Mouse (Mus musculus) testis, adult 2 months (tissue): ENCODE results near the gene Sppl2c. TPM values are rescaled to one million over a fixed set of nuclear protein-coding genes. Genes with fewer than 3 reads are reported as not detected.

Experiments used
- H3K27ac ChIP-seq: fragments of 200-500 bp; 2 replicates; pipeline ENCODE4 v1.5.1; 2012; ENCODE audit warnings: low read depth, low read length; ENCODE audit not compliant: control insufficient read depth, insufficient read depth
- H3K27me3 ChIP-seq: fragments of 200-500 bp; 2 replicates; pipeline ENCODE4 v1.6.1; 2012; ENCODE audit warnings: mild to moderate bottlenecking, low read length, moderate library complexity; ENCODE audit not compliant: control insufficient read depth, insufficient read depth
- H3K36me3 ChIP-seq: fragments of 200-500 bp; 2 replicates; pipeline ENCODE4 v1.6.1; 2012; ENCODE audit warnings: mild to moderate bottlenecking, low read length; ENCODE audit not compliant: control insufficient read depth, insufficient read depth
- H3K4me1 ChIP-seq: fragments of 200-500 bp; 2 replicates; pipeline ENCODE4 v1.6.1; 2012; ENCODE audit warnings: low read length; ENCODE audit not compliant: control insufficient read depth, insufficient read depth
- H3K4me3 ChIP-seq: fragments of 200-500 bp; 2 replicates; pipeline ENCODE4 v1.5.1; 2012; ENCODE audit warnings: low read depth, mild to moderate bottlenecking, low read length, moderate library complexity, mixed read lengths; ENCODE audit not compliant: control insufficient read depth
- CTCF ChIP-seq: fragments of 200-500 bp; IDR thresholded peaks from 2 replicates; pipeline ENCODE4 v1.5.1; 2012; ENCODE audit warnings: low read depth, mild to moderate bottlenecking, inconsistent platforms, low read length, moderate library complexity; ENCODE audit not compliant: control insufficient read depth, insufficient read depth, insufficient replicate concordance
- POLR2A ChIP-seq: fragments of 200-500 bp; IDR thresholded peaks from 2 replicates; pipeline ENCODE4 v1.6.1; 2012; ENCODE audit warnings: low read depth, mild to moderate bottlenecking, inconsistent platforms, low read length, moderate library complexity; ENCODE audit not compliant: control insufficient read depth
- polyA plus RNA-seq: library from polyadenylated mRNA; depleted of rRNA; stranded (reverse); fragments of >200 nt; gene quantifications from 2 replicates; pipeline ENCODE4 v1.2.3, GENCODE M21; 2012

The Sppl2c gene
- polyA plus RNA-seq, 1 experiment, result 747 TPM

DNA sequence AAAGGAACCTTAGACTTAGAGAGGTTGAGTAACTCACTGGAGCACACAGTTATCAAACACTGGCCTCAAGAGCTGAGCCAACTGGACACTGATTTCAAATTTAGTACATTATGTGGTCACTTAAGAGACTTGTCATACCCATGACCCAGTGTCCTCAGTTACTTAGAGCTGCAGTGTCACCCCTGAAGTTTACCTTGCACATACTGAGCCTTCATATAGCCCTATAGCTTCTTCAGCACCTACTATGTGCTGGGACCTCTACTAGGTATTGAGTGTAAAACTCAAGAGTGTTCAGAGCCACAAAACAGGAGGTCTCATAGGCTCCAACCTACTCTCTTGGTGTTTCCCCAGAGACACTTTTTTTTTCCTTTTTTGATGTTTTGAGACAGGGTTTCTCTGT is 30.2 kb upstream of the Sppl2c start:
- Histone ChIP-seq H3K4me3 (no peak overlapping the region), H3K27me3 (no peaks in the 10 kb centered on the region), H3K36me3 (no peaks in the 10 kb centered on the region), H3K27ac (no peak overlapping the region), H3K4me1 (no peaks in the 10 kb centered on the region; the same call in 1 of the 2 replicates)
- TF ChIP-seq CTCF (no peak), POLR2A (no peak)

DNA sequence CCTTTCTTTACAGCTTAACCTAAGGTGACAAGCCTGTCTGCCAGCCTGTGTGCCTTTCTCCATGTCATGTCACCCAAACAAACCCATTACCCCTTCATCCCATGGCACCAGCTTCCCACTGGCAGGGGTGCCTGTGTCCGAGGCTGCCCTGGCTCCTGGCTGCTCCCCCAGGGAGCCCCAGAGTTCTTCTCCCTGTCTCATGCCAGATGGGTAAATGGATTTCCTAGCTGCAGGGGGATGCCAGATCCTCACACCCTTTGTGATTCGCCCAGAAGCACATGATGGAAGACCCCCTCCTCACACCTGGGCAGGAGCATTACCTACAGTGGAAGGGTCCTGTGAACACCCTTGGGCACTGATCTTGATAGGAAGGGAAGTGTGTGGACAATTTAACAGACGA is 29.7 kb upstream of the Sppl2c start:
- TF ChIP-seq POLR2A (no peak), CTCF (no peak)
- Histone ChIP-seq H3K27ac (no peak overlapping the region), H3K4me3 (no peak overlapping the region), H3K27me3 (no peaks in the 10 kb centered on the region), H3K4me1 (no peaks in the 10 kb centered on the region; the same call in 1 of the 2 replicates), H3K36me3 (no peaks in the 10 kb centered on the region)

DNA sequence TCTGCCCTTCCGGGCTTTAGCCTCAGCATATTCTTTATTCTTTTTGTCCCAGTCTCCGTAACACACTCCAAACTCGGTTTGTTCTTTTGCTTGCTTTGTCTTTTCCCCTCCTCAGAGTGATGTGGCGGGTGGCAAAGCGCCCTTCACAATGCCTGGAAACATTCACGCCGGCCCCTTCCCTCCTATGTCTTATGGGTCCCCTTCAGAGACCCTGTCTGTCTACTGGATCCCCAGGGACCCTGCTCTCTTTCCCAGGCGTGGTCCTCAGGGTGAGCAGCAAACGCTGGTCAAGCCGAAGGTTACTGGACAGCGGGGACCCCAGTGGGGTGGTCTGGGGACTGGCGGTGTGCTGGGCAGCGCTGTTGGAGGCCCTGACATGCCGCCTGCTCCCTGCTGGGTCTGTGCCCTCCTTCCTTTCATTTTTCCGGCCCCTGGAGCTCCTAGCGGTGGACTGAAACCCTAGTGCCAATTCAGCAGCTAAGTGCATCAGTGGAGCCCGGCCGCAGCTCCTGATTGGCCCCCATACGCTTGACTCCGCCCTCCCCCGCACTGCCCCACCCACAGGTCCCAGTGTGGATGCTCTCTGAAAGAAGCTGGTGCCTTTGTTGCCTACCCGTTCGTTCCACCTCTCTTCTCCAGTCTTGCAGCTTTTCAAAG is 28.4 kb upstream of the Sppl2c start:
- Histone ChIP-seq H3K27me3 (no peaks in the 10 kb centered on the region), H3K4me3 (peak overlapping the region; percentile 25; the same call in 1 of the 2 replicates), H3K27ac (no peak overlapping the region), H3K36me3 (no peaks in the 10 kb centered on the region), H3K4me1 (no peaks in the 10 kb centered on the region; the same call in 1 of the 2 replicates)
- TF ChIP-seq CTCF (no peak), POLR2A (no peak)

DNA sequence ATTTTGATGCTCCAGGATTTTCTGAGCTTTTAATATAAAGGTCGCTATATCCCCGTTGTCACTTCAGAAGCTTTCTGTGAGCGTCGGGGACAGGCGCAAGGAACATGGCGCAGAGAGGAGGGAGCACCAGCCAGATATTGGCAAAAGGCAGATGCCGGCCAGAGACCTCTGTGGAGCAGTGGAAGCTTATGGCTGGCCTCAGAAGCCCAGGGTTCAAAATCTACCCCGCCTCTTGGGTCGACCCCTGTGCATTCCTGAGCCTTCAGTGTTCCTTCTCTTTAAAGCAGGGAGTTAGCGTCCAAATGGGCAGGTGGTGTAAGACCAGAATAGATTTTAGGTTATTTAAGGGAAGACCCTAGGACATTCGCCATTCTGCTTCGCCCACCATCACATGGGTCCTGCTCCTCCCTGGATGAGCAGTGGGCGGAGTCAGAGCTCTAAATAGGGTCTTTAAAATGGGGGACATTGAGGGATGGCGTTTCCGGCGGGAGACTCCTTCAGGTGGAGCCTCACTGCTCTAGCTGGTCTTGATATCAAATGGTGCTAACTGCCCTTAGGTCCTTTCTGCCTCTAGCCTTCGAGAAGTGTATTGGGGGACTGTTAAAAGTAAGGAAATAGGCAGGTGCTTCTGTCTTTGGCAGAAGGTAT is 27.7 kb upstream of the Sppl2c start:
- TF ChIP-seq CTCF, result no peak
- no peak for TF ChIP-seq POLR2A
- Histone ChIP-seq H3K27me3 (no peaks in the 10 kb centered on the region), H3K4me1 (no peaks in the 10 kb centered on the region; the same call in 1 of the 2 replicates), H3K27ac (no peak overlapping the region), H3K36me3 (no peaks in the 10 kb centered on the region), H3K4me3 (peak overlapping the region; percentile 25)

DNA sequence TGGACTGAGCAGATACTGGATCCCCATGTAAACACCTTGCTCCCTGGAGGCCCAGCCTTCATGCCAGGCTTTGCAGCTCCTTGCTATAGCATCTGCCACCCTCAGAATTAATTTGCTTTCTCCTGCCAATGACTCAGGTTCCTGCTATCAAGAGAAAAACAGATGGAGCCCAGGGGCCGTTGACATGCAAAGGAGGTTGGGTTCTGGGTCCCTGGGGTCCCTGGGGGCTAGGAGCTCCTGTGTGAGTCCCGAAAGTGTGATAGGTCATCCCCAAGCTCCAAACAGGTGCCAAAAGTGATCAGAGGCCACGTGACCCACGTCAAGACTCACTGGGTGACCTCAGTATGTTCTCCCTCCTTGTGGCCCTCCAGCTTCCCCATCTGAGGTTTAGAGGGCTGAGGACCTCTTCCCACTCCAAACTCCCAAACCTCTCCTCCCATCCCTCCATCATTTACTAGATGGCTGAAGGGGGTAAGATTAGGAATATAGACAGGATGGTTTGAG is 26.3 kb upstream of the Sppl2c start:
- Histone ChIP-seq H3K27ac (no peak overlapping the region), H3K4me1 (no peaks in the 10 kb centered on the region; the same call in 1 of the 2 replicates), H3K36me3 (no peaks in the 10 kb centered on the region), H3K27me3 (no peaks in the 10 kb centered on the region), H3K4me3 (no peak overlapping the region)
- TF ChIP-seq CTCF (no peak), POLR2A (no peak)

DNA sequence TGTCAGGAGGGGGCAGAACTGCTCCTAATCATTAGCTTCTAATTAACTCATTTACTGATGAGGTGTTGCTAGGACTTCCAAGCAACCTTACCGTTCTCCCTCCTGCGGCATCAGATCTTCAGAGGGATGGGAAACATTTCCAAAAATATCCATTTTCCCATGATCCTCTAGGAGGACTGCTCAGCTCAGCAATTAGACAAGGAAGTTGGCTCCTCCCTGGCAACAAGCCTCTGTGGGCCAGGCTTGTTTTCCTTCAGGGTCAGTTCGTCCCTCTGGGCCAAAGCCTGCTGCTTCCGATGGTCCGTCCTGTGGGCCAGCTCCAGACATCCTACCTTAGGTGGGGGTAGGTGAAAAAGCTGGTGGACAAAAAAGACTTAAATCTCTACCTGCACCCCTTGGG is 25.0 kb upstream of the Sppl2c start:
- Histone ChIP-seq H3K27ac (no peak overlapping the region), H3K27me3 (no peaks in the 10 kb centered on the region), H3K4me3 (no peak overlapping the region), H3K4me1 (no peaks in the 10 kb centered on the region; the same call in 1 of the 2 replicates), H3K36me3 (no peaks in the 10 kb centered on the region)
- TF ChIP-seq POLR2A, result no peak
- no peak for TF ChIP-seq CTCF

DNA sequence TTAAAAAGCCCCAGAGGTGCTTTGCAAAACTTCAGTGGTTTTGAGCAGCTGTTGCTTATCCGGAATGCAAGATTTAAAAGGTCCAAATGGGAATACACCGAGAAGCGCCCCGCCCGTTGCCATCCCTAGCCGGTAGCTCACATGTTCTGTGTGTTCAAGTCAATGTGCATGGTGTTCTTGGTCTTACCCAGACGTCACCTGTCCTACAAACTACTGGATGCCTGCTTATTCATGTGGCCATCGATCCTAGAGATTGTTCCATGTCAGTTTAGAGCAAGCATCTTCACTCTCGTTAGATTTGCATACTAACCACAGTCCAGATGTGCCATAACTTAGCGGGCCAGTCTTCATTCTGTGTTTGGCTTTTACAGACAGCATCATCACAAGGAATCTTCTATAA is 21.9 kb upstream of the Sppl2c start:
- Histone ChIP-seq H3K27me3 (no peaks in the 10 kb centered on the region), H3K4me1 (no peaks in the 10 kb centered on the region), H3K4me3 (no peak overlapping the region), H3K36me3 (no peaks in the 10 kb centered on the region), H3K27ac (no peak overlapping the region)
- TF ChIP-seq CTCF (no peak), POLR2A (no peak)
